In the genomic region with DNA sequence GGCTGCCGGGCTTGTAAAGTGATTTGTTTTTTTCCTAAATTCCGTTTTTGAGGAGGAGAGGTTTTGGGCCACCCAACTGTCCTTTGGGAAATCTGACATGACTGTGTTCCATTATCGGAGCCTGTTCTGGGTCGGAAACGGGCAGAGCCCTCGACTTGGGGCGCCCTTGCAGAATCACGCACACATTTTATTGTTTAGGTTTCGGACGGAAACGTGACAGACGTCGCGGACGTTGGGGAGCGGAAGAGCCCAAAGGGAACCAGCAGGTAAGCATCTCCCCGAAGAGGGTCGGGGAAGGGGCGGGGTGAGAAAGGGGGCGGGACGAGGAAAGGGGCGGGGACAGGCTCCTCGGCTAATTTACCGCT, we compare ENCODE assay signal across 8 mouse cellular contexts. TPM values are rescaled to one million over a fixed set of nuclear protein-coding genes. Genes with fewer than 3 reads are reported as not detected.
A peak's percentile ranks its signal among the peaks of the same experiment; 100 is the strongest.
DNase-seq lines count a peak whose midpoint lies in the region; ATAC-seq and TF ChIP-seq lines count a peak whose summit lies in the region.

No protein-coding gene starts in this region.

- no peak for TF ChIP-seq EP300 in stomach, postnatal 0 days (optimal IDR thresholded peaks at IDR 0.05)

- no peak for TF ChIP-seq CTCF in spleen, adult 2 months (IDR thresholded peaks at IDR 0.05; ENCODE audit: extremely low read depth, insufficient read depth, insufficient read length, insufficient replicate concordance)
- TF ChIP-seq CTCF in stomach, postnatal 0 days (IDR thresholded peaks at IDR 0.05; ENCODE audit: low read depth) = no peak

- peak overlapping the region; percentile 95 for H3K4me3 ChIP-seq in erythroblast, embryonic 14.5 days (replicated peaks)
- H3K4me3 ChIP-seq in spleen, adult 2 months (ENCODE audit: extremely low read depth, insufficient read depth, insufficient read length) = peak overlapping the region; percentile 61
- peak overlapping the region; percentile 82 for H3K4me3 ChIP-seq in liver, embryonic 11.5 days (ENCODE audit: low read depth, low read length)
- peak overlapping the region; percentile 85 for H3K4me3 ChIP-seq in stomach, postnatal 0 days (ENCODE audit: low read depth, low read length)

- under 1% methylated on average over 24 of the region's 24 CpGs for WGBS in spleen, adult 2 months
- under 1% methylated on average over 24 of the region's 24 CpGs for WGBS in liver, embryonic 11.5 days
- WGBS in stomach, postnatal 0 days = under 1% methylated on average over 20 of the region's 24 CpGs

- H3K9me3 ChIP-seq in erythroblast, embryonic 14.5 days (ENCODE audit: control insufficient read depth, low read length) = no peaks in the 10 kb centered on the region
- no peaks in the 10 kb centered on the region for H3K9me3 ChIP-seq in liver, embryonic 11.5 days (ENCODE audit: control insufficient read depth, low read length)
- H3K9me3 ChIP-seq in stomach, postnatal 0 days (ENCODE audit: control insufficient read depth, low read length) = no peaks in the 10 kb centered on the region

- peak; percentile 63; the same call in 1 of the 2 replicates for TF ChIP-seq POLR2A in spleen, adult 2 months (IDR thresholded peaks at IDR 0.05; ENCODE audit: low read depth, low read length)

- peak overlapping the region; percentile 93 for H3K27ac ChIP-seq in spleen, adult 2 months (ENCODE audit: insufficient read depth, low read length)
- no peak overlapping the region for H3K27ac ChIP-seq in liver, embryonic 11.5 days (ENCODE audit: low read depth, low read length)
- peak overlapping the region; percentile 36 for H3K27ac ChIP-seq in stomach, postnatal 0 days (replicated peaks)

- peak overlapping the region; percentile 87 for H3K4me2 ChIP-seq in liver, embryonic 11.5 days
- H3K4me2 ChIP-seq in stomach, postnatal 0 days (replicated peaks; ENCODE audit: low read depth) = peak overlapping the region; percentile 74

- DNase-seq in spleen, adult 2 months (ENCODE audit: low read depth in 1 of 2, low spot score in 2 of 2) = no peak
- no peak for DNase-seq in spleen, adult 12 weeks (ENCODE audit: low spot score)
- no peak for DNase-seq in liver, embryonic 11.5 days (ENCODE audit: low spot score)
- DNase-seq in stomach, postnatal 0 days (ENCODE audit: low spot score) = no peak
- DNase-seq in embryo, embryonic 10.5 days (ENCODE audit: low spot score) = no peak
- DNase-seq in frontal cortex, postnatal 14 days (ENCODE audit: low spot score in 2 of 2) = no peak

- peak overlapping the region; percentile 55 for H3K9ac ChIP-seq in liver, embryonic 11.5 days (ENCODE audit: low read depth, low read length)
- peak overlapping the region; percentile 36; the same call in 1 of the 2 replicates for H3K9ac ChIP-seq in stomach, postnatal 0 days (ENCODE audit: low read length)

- peaks cover 24% of the 10 kb centered on the region for H3K4me1 ChIP-seq in erythroblast, embryonic 14.5 days (ENCODE audit: control insufficient read depth)
- peaks cover 3% of the 10 kb centered on the region for H3K4me1 ChIP-seq in spleen, adult 2 months (ENCODE audit: control insufficient read depth, insufficient read depth, insufficient read length)
- peaks cover 4% of the 10 kb centered on the region; the same call in 1 of the 2 replicates for H3K4me1 ChIP-seq in liver, embryonic 11.5 days (replicated peaks; ENCODE audit: control insufficient read depth, insufficient read depth, low read length)
- H3K4me1 ChIP-seq in stomach, postnatal 0 days (replicated peaks; ENCODE audit: control insufficient read depth, insufficient read depth) = no peaks in the 10 kb centered on the region

- ATAC-seq in erythroblast, adult 5-6 weeks (replicated peaks; ENCODE audit: low FRiP score, poor library complexity, severe bottlenecking) = no peak
- no peak for ATAC-seq in liver, embryonic 11.5 days (replicated peaks; ENCODE audit: low FRiP score)
- ATAC-seq in stomach, postnatal 0 days (ENCODE audit: low FRiP score, low TSS enrichment) = no peak; the same call in 1 of the 2 replicates

- H3K36me3 ChIP-seq in erythroblast, embryonic 14.5 days (ENCODE audit: control insufficient read depth) = peaks cover 21% of the 10 kb centered on the region
- H3K36me3 ChIP-seq in spleen, adult 2 months (ENCODE audit: control insufficient read depth, insufficient read depth, low read length) = peaks cover 7% of the 10 kb centered on the region
- H3K36me3 ChIP-seq in liver, embryonic 11.5 days (ENCODE audit: control insufficient read depth, insufficient read depth, low read length) = peaks cover 2% of the 10 kb centered on the region; the same call in 1 of the 2 replicates
- no peaks in the 10 kb centered on the region; the same call in 1 of the 2 replicates for H3K36me3 ChIP-seq in stomach, postnatal 0 days (ENCODE audit: control insufficient read depth, insufficient read depth, low read length)

- H3K27me3 ChIP-seq in erythroblast, embryonic 14.5 days (ENCODE audit: control insufficient read depth) = no peaks in the 10 kb centered on the region
- no peaks in the 10 kb centered on the region for H3K27me3 ChIP-seq in spleen, adult 2 months (ENCODE audit: control insufficient read depth, insufficient read depth, low read length)
- no peaks in the 10 kb centered on the region for H3K27me3 ChIP-seq in liver, embryonic 11.5 days (replicated peaks; ENCODE audit: control insufficient read depth, insufficient read depth, low read length)
- H3K27me3 ChIP-seq in stomach, postnatal 0 days (ENCODE audit: control insufficient read depth, insufficient read depth, low read length) = no peaks in the 10 kb centered on the region

RNA-seq across cellular contexts. Expression of gene Setx, which starts 0.6 kb away (rescaled TPM):
- polyA plus RNA-seq in erythroblast, embryonic 14.5 days (2012) = 0.08 and 0.10 TPM in 2 replicates
- total RNA-seq in erythroblast, adult 5-6 weeks (2015; ENCODE audit: low replicate concordance) = 19.6 and 33.2 TPM in 2 replicates
- total RNA-seq in erythroblast, adult 5-6 weeks (2017; ENCODE audit: low replicate concordance) = 25.1 and 27.9 TPM in 2 replicates
- polyA plus RNA-seq in spleen, adult 2 months (2012; rRNA removed) = 6.6 and 7.2 TPM in 2 replicates
- polyA plus RNA-seq in liver, embryonic 11.5 days (2014; fragmentation: Nextera tagmentation; extraction: Ambion mirVana) = 6.8 and 10.1 TPM in 2 replicates
- 4.8 and 5.1 TPM in 2 replicates for polyA plus RNA-seq in stomach, postnatal 0 days (2015; fragmentation: Nextera tagmentation; extraction: Ambion mirVana)
